Mouse (Mus musculus) lung, postnatal 0 days (tissue): Measurements from ENCODE around the gene Aspg.

Source experiments
- CTCF ChIP-seq: IDR thresholded peaks from 2 replicates; pipeline ENCODE4 v1.5.1; 2016; ENCODE audit warnings: antibody characterized with exemption, mild to moderate bottlenecking
- EP300 ChIP-seq: IDR thresholded peaks from 2 replicates; pipeline ENCODE4 v1.6.1; 2016; ENCODE audit warnings: antibody characterized with exemption, mild to moderate bottlenecking, control low read depth

GRCm38 (mm10) chr12:112163981-112164839 lies 57.7 kb downstream of the Aspg start:
- TF ChIP-seq CTCF = no peak
- no peak for TF ChIP-seq EP300
